Mouse (Mus musculus): ENCODE measurements around the gene Rnase4. TPM values are rescaled to one million over a fixed set of nuclear protein-coding genes. Genes with fewer than 3 reads are reported as not detected.

Gene Rnase4
- polyA plus RNA-seq, 1 experiment from 2014 or later = 6.7 TPM

- WGBS = 70% methylated on average over 2 of the region's 2 CpGs
- H3K9me3 ChIP-seq (replicated peaks) = no peaks in the 10 kb centered on the region
These were observed 49.5 kb downstream of the Rnase4 start for GRCm38 (mm10) chr14:51140342-51140741.

GRCm38 (mm10) chr14:51142119-51142518 is 51.2 kb downstream of the Rnase4 start:
- WGBS = 89% methylated on average over 4 of the region's 4 CpGs
- Histone ChIP-seq H3K4me3 (no peak overlapping the region), H3K4me1 (no peaks in the 10 kb centered on the region; the same call in 1 of the 2 replicates), H3K9ac (no peak overlapping the region), H3K36me3 (ENCODE audit: poor library complexity, severe bottlenecking) (no peaks in the 10 kb centered on the region), H3K9me3 (replicated peaks) (no peaks in the 10 kb centered on the region), H3K27me3 (no peaks in the 10 kb centered on the region), H3K4me2 (no peak overlapping the region), H3K27ac (no peak overlapping the region)
- ATAC-seq = no peak

More at GRCm38 (mm10) chr14:51140342-51140741, 49.5 kb downstream of the Rnase4 start:
- no peaks in the 10 kb centered on the region for H3K36me3 ChIP-seq (ENCODE audit: poor library complexity, severe bottlenecking)
- no peaks in the 10 kb centered on the region for H3K4me1 ChIP-seq
- H3K27me3 ChIP-seq = no peaks in the 10 kb centered on the region
- no peak overlapping the region for H3K4me2 ChIP-seq
- no peak overlapping the region for H3K9ac ChIP-seq
- no peak overlapping the region for H3K4me3 ChIP-seq
- no peak overlapping the region for H3K27ac ChIP-seq
- ATAC-seq = no peak

- no peak overlapping the region for H3K4me2 ChIP-seq
- WGBS = 83% methylated on average over 3 of the region's 3 CpGs
- no peak for ATAC-seq
- H3K9me3 ChIP-seq (replicated peaks) = no peaks in the 10 kb centered on the region
- no peak overlapping the region for H3K4me3 ChIP-seq
- no peaks in the 10 kb centered on the region for H3K36me3 ChIP-seq (ENCODE audit: poor library complexity, severe bottlenecking)
- H3K9ac ChIP-seq = no peak overlapping the region
- H3K4me1 ChIP-seq = no peaks in the 10 kb centered on the region; the same call in 1 of the 2 replicates
- no peak overlapping the region for H3K27ac ChIP-seq
- no peaks in the 10 kb centered on the region for H3K27me3 ChIP-seq
These were observed 51.7 kb downstream of the Rnase4 start for GRCm38 (mm10) chr14:51142568-51142967.

GRCm38 (mm10) chr14:51143287-51143686 is 52.4 kb downstream of the Rnase4 start:
- Histone ChIP-seq H3K36me3 (ENCODE audit: poor library complexity, severe bottlenecking) (no peaks in the 10 kb centered on the region), H3K4me2 (no peak overlapping the region), H3K4me3 (no peak overlapping the region), H3K9ac (no peak overlapping the region), H3K27me3 (no peaks in the 10 kb centered on the region), H3K27ac (no peak overlapping the region), H3K4me1 (no peaks in the 10 kb centered on the region; the same call in 1 of the 2 replicates), H3K9me3 (replicated peaks) (no peaks in the 10 kb centered on the region)
- WGBS = 81% methylated on average over 4 of the region's 4 CpGs
- no peak for ATAC-seq

- Histone ChIP-seq H3K36me3 (ENCODE audit: poor library complexity, severe bottlenecking) (no peaks in the 10 kb centered on the region), H3K27me3 (no peaks in the 10 kb centered on the region), H3K4me2 (no peak overlapping the region), H3K9ac (no peak overlapping the region), H3K4me1 (no peaks in the 10 kb centered on the region; the same call in 1 of the 2 replicates), H3K4me3 (no peak overlapping the region), H3K9me3 (replicated peaks) (no peaks in the 10 kb centered on the region), H3K27ac (no peak overlapping the region)
- no peak for ATAC-seq
- 88% methylated on average over 2 of the region's 2 CpGs for WGBS
These were observed 53.1 kb downstream of the Rnase4 start for GRCm38 (mm10) chr14:51143937-51144336.

- H3K9ac ChIP-seq = no peak overlapping the region
- 98% methylated on average over 4 of the region's 4 CpGs for WGBS
- no peaks in the 10 kb centered on the region for H3K9me3 ChIP-seq (replicated peaks)
- no peak overlapping the region for H3K4me3 ChIP-seq
- H3K27ac ChIP-seq = no peak overlapping the region
- no peaks in the 10 kb centered on the region; the same call in 1 of the 2 replicates for H3K4me1 ChIP-seq
- H3K4me2 ChIP-seq = no peak overlapping the region
- ATAC-seq = no peak
- no peaks in the 10 kb centered on the region for H3K36me3 ChIP-seq (ENCODE audit: poor library complexity, severe bottlenecking)
- no peaks in the 10 kb centered on the region for H3K27me3 ChIP-seq
These were observed 53.6 kb downstream of the Rnase4 start for GRCm38 (mm10) chr14:51144451-51144850.

- Histone ChIP-seq H3K27ac (no peak overlapping the region), H3K9ac (no peak overlapping the region), H3K36me3 (ENCODE audit: poor library complexity, severe bottlenecking) (no peaks in the 10 kb centered on the region), H3K4me1 (no peaks in the 10 kb centered on the region; the same call in 1 of the 2 replicates), H3K27me3 (no peaks in the 10 kb centered on the region), H3K4me3 (no peak overlapping the region), H3K9me3 (replicated peaks) (no peaks in the 10 kb centered on the region), H3K4me2 (no peak overlapping the region)
- 91% methylated on average over 6 of the region's 6 CpGs for WGBS
- ATAC-seq = no peak
These were observed 54.6 kb downstream of the Rnase4 start for GRCm38 (mm10) chr14:51145521-51145920.

GRCm38 (mm10) chr14:51146685-51147084 is 55.8 kb downstream of the Rnase4 start, which contains the start of gene Rnase1:
Gene Rnase1 (minus strand): TSS chr14:51146785.
- WGBS = 36% methylated on average over 2 of the region's 2 CpGs
- no peaks in the 10 kb centered on the region for H3K27me3 ChIP-seq
- no peak for ATAC-seq

GRCm38 (mm10) chr14:51148006-51148405 is 57.1 kb downstream of the Rnase4 start:
- no peak overlapping the region for H3K27ac ChIP-seq
- no peak overlapping the region for H3K4me2 ChIP-seq
- 88% methylated on average over 3 of the region's 3 CpGs for WGBS
- H3K4me3 ChIP-seq = no peak overlapping the region
- no peak overlapping the region for H3K9ac ChIP-seq
- no peaks in the 10 kb centered on the region for H3K27me3 ChIP-seq
- no peaks in the 10 kb centered on the region for H3K36me3 ChIP-seq (ENCODE audit: poor library complexity, severe bottlenecking)
- ATAC-seq = no peak
- H3K4me1 ChIP-seq = no peaks in the 10 kb centered on the region; the same call in 1 of the 2 replicates
- H3K9me3 ChIP-seq (replicated peaks) = no peaks in the 10 kb centered on the region

More at GRCm38 (mm10) chr14:51146685-51147084, 55.8 kb downstream of the Rnase4 start, which contains the start of gene Rnase1:
- Histone ChIP-seq H3K27ac (0 out of 2 replicates have a peak within 1 kb of the TSS, but pooled peaks have one; percentile 21), H3K4me1 (no peaks in the 10 kb centered on the region; the same call in 1 of the 2 replicates), H3K4me2 (no peak within 1 kb of the TSS), H3K9me3 (replicated peaks) (no peaks in the 10 kb centered on the region), H3K36me3 (ENCODE audit: poor library complexity, severe bottlenecking) (no peaks in the 10 kb centered on the region), H3K9ac (no peak within 1 kb of the TSS), H3K4me3 (no peak within 1 kb of the TSS)

- ATAC-seq = no peak
- Histone ChIP-seq H3K9ac (no peak overlapping the region), H3K4me1 (no peaks in the 10 kb centered on the region; the same call in 1 of the 2 replicates), H3K4me3 (no peak overlapping the region), H3K4me2 (no peak overlapping the region), H3K36me3 (ENCODE audit: poor library complexity, severe bottlenecking) (no peaks in the 10 kb centered on the region), H3K27ac (no peak overlapping the region), H3K9me3 (replicated peaks) (no peaks in the 10 kb centered on the region), H3K27me3 (no peaks in the 10 kb centered on the region)
- WGBS = 83% methylated on average over 5 of the region's 5 CpGs
These were observed 58.3 kb downstream of the Rnase4 start for GRCm38 (mm10) chr14:51149164-51149563.

GRCm38 (mm10) chr14:51150206-51150831 is 59.4 kb downstream of the Rnase4 start:
- 88% methylated on average over 3 of the region's 3 CpGs for WGBS
- no peak for ATAC-seq
- Histone ChIP-seq H3K4me3 (no peak overlapping the region), H3K4me2 (no peak overlapping the region), H3K4me1 (no peaks in the 10 kb centered on the region; the same call in 1 of the 2 replicates), H3K27ac (no peak overlapping the region), H3K27me3 (no peaks in the 10 kb centered on the region), H3K9me3 (replicated peaks) (no peaks in the 10 kb centered on the region), H3K36me3 (ENCODE audit: poor library complexity, severe bottlenecking) (no peaks in the 10 kb centered on the region), H3K9ac (no peak overlapping the region)

- WGBS = 83% methylated on average over 5 of the region's 5 CpGs
- H3K27ac ChIP-seq = no peak overlapping the region
- no peak for ATAC-seq
- H3K4me2 ChIP-seq = no peak overlapping the region
- no peak overlapping the region for H3K9ac ChIP-seq
- H3K4me1 ChIP-seq = no peaks in the 10 kb centered on the region
- no peaks in the 10 kb centered on the region for H3K27me3 ChIP-seq
- no peaks in the 10 kb centered on the region for H3K9me3 ChIP-seq (replicated peaks)
- no peaks in the 10 kb centered on the region for H3K36me3 ChIP-seq (ENCODE audit: poor library complexity, severe bottlenecking)
- H3K4me3 ChIP-seq = no peak overlapping the region
These were observed 61.5 kb downstream of the Rnase4 start for GRCm38 (mm10) chr14:51152249-51152870.
